Mouse (Mus musculus) intestine, postnatal 0 days (tissue): ENCODE measurements at regions not wholly inside any gene's neighbourhood (a gene's known extent, or its start where the extent isn't known, plus 50 kb on each side); places are given as distances from the start of the nearest gene placed in this dataset.

Source experiments
- ATAC-seq: fragments of 200-750 bp; cut with Nextera tagmentation; 2 replicates; pipeline ENCODE4 v1.8.0; 2017; ENCODE audit warnings: mild to moderate bottlenecking, moderate TSS enrichment, moderate library complexity
- H3K27ac ChIP-seq: fragments of 300-500 bp; sonication (generic); 2 replicates; pipeline ENCODE4 v1.5.1; 2014; ENCODE audit warnings: mild to moderate bottlenecking, low read depth, low read length, moderate library complexity
- H3K27me3 ChIP-seq: fragments of 300-500 bp; sonication (generic); replicated peaks from 2 replicates; pipeline ENCODE4 v1.6.1; 2014; ENCODE audit warnings: low read length, mixed read lengths; ENCODE audit not compliant: control insufficient read depth, insufficient read depth
- H3K36me3 ChIP-seq: fragments of 300-500 bp; sonication (generic); 2 replicates; pipeline ENCODE4 v1.6.1; 2014; ENCODE audit warnings: mild to moderate bottlenecking, moderate library complexity; ENCODE audit not compliant: control insufficient read depth, insufficient read depth
- H3K4me1 ChIP-seq: fragments of 300-500 bp; sonication (generic); replicated peaks from 2 replicates; pipeline ENCODE4 v1.6.1; 2014; ENCODE audit warnings: antibody characterized with exemption, low read length, mixed read lengths; ENCODE audit not compliant: control insufficient read depth, insufficient read depth
- H3K4me2 ChIP-seq: fragments of 300-500 bp; sonication (generic); replicated peaks from 2 replicates; pipeline ENCODE4 v1.6.1; 2014; ENCODE audit warnings: low read depth, mild to moderate bottlenecking, moderate library complexity
- H3K4me3 ChIP-seq: fragments of 300-500 bp; sonication (generic); 2 replicates; pipeline ENCODE4 v1.5.1; 2014; ENCODE audit warnings: low read depth, low read length
- H3K9ac ChIP-seq: fragments of 300-500 bp; sonication (generic); 2 replicates; pipeline ENCODE4 v1.6.1; 2014; ENCODE audit warnings: mild to moderate bottlenecking, low read depth, low read length
- H3K9me3 ChIP-seq: fragments of 300-500 bp; sonication (generic); 2 replicates; pipeline ENCODE4 v1.6.1; 2016; ENCODE audit warnings: mixed run types; ENCODE audit not compliant: control insufficient read depth
- CTCF ChIP-seq: sonication (generic); IDR thresholded peaks from 2 replicates; pipeline ENCODE4 v1.5.1; 2016; ENCODE audit warnings: low read depth, mild to moderate bottlenecking, control low read depth, antibody characterized with exemption, moderate library complexity
- WGBS: fragments of 180-500 bp; shearing (Covaris S2); extraction: QIAGEN DNeasy Blood & Tissue Kit; methylation state at CpG from one replicate; pipeline ENCODE4 v1.1.7; 2014; 5-methylcytosine and 5-hydroxymethylcytosine counted together

DNA sequence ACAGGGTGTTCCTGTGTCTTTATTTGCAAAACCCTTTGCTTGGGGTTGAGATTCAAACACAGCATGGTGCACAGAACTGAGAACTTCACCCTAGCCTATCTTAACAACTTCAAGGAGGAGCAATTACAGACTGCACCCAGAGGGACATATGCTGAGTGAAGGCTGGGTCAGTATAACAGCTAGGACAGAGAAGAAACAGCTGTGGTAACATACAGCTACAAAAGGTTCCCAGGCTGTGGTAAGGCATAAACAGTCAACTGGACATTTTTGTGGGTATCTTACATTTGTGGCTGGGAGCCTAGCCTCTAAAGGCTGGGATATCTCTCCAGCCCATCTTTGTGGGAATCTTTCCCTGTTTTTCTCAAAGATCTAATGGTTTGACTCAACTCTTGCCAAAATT is 154.5 kb upstream of the Xylt1 start:
- Histone ChIP-seq H3K4me3 (no peak overlapping the region), H3K36me3 (no peaks in the 10 kb centered on the region), H3K27me3 (no peaks in the 10 kb centered on the region), H3K4me1 (no peaks in the 10 kb centered on the region), H3K4me2 (no peak overlapping the region), H3K9me3 (no peaks in the 10 kb centered on the region), H3K9ac (no peak overlapping the region), H3K27ac (no peak overlapping the region)
- TF ChIP-seq CTCF = no peak
- ATAC-seq = no peak

DNA sequence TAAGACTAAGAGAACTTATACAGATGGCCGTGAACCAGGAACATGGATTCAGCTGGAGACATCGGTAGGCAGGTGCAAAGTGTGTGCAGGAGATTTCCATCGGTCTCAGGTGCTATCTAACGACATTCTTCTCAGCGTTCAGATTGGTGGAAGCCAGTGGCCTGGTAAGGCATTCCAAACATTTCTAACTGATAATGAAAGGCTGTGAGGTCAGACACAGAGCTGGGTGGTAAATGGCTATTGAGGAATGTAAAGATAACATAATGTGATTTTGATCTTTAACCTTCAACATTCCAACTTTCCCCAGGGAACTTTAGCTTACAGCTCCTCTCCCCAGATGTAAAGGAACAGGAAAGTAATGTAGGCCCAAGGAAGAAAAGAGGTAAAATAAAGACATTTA is 151.2 kb upstream of the Xylt1 start:
- H3K9ac ChIP-seq = no peak overlapping the region
- no peak overlapping the region for H3K27ac ChIP-seq
- no peak for ATAC-seq
- no peak overlapping the region for H3K4me3 ChIP-seq
- no peaks in the 10 kb centered on the region for H3K9me3 ChIP-seq
- 18% methylated on average over 5 of the region's 5 CpGs for WGBS
- H3K4me2 ChIP-seq = no peak overlapping the region
- no peaks in the 10 kb centered on the region for H3K36me3 ChIP-seq
- no peak for TF ChIP-seq CTCF
- no peaks in the 10 kb centered on the region for H3K4me1 ChIP-seq
- no peaks in the 10 kb centered on the region for H3K27me3 ChIP-seq

DNA sequence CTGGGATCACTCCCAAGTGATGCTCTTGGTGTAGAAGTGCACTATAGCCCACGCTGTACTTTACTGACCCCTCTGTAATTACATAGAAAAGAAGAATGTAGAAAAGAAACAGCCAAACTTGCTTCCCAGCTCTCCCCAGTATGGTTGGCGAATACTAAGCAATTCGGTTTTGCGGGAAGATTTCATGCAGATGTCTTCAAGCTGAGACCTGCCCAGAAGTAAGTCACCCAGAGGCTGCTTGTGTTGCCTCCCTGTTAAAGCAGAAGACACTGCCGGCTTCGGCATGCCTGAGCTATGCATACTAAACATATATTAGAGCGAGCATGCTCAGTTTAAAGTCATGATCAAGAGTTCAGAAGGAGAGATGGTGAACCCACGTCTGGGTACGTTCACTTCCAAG is 124.0 kb upstream of the Xylt1 start:
- no peak overlapping the region for H3K4me2 ChIP-seq
- H3K4me1 ChIP-seq = no peaks in the 10 kb centered on the region
- H3K9ac ChIP-seq = no peak overlapping the region
- TF ChIP-seq CTCF = no peak
- H3K9me3 ChIP-seq = no peaks in the 10 kb centered on the region
- no peak overlapping the region for H3K27ac ChIP-seq
- no peaks in the 10 kb centered on the region for H3K36me3 ChIP-seq
- no peaks in the 10 kb centered on the region for H3K27me3 ChIP-seq
- no peak for ATAC-seq
- 91% methylated on average over 9 of the region's 9 CpGs for WGBS
- H3K4me3 ChIP-seq = no peak overlapping the region

DNA sequence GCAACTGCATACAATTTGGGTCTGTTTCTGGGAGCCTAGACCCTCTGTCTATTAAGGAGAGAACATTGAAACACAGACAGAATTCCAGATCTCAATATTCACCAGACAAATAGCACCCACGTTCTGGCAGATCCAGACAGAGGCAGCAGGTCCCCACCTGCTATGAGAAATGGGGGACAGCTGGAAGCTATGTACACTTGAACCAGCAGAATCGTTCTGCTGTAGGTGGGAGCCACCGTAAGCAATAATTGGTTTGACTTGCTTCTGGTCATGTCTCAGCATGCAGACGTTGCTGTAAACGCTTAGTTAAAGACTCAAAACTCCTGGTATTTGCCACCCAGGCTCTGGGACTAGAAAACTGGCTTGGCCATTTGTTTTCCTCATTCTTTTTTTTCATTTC is 122.2 kb upstream of the Xylt1 start:
- Histone ChIP-seq H3K27ac (no peak overlapping the region), H3K9ac (no peak overlapping the region), H3K36me3 (no peaks in the 10 kb centered on the region), H3K4me1 (no peaks in the 10 kb centered on the region), H3K4me3 (no peak overlapping the region), H3K27me3 (no peaks in the 10 kb centered on the region), H3K4me2 (no peak overlapping the region), H3K9me3 (no peaks in the 10 kb centered on the region)
- 76% methylated on average over 5 of the region's 5 CpGs for WGBS
- no peak for ATAC-seq
- TF ChIP-seq CTCF = no peak

DNA sequence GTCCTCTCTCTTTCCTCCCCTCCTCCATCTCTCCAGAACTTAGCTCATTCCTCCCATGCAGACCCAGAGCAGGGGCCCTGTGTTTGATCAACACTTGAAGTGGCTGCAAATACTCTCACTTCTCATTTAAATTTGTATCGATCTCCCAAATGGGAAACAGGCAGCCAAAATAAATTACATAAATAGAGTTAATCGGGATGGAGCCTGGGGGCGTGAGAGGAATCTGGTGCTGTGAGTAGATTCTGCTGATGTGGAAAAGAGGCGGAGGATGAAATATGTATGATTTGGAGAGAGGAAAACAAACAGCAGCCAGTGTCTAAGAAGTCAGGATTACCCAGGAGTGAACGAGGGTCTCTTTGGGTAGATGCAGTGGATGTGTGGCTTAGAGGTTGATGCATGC is 121.6 kb upstream of the Xylt1 start:
- Histone ChIP-seq H3K9me3 (no peaks in the 10 kb centered on the region), H3K27ac (no peak overlapping the region), H3K27me3 (no peaks in the 10 kb centered on the region), H3K9ac (no peak overlapping the region), H3K4me3 (no peak overlapping the region), H3K36me3 (no peaks in the 10 kb centered on the region), H3K4me1 (no peaks in the 10 kb centered on the region), H3K4me2 (no peak overlapping the region)
- ATAC-seq = no peak
- WGBS = 59% methylated on average over 5 of the region's 5 CpGs
- no peak for TF ChIP-seq CTCF

DNA sequence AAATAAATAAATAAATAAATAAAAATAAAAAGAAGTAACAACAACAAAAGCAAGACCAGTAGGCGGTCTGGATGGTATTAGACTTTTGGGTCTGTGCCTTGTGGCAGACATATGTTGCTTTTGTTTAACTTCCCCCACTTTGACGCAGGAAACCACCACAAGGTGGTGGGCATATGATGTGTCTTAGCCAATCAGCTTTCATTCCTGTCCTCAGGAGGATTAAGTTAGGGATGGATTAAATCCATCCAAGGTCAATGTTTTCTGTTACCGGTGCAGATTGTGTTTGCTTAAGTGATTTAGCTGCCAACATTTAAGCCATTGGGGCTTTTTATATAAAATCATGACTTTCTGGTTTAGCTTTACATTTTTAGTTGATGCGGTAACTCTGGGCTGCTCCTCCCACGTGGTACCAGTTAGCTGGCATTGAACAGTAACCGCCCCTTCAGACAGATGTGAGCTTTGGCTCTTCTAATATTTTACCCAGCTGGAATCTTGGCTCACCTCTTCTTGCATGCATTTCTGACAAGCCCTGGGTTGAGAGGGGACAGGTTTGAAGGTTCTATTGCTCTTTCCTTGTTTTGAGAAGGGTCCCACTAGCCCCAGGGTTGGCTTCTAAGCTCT is 121.0 kb upstream of the Xylt1 start:
- no peaks in the 10 kb centered on the region for H3K36me3 ChIP-seq
- H3K27me3 ChIP-seq = no peaks in the 10 kb centered on the region
- H3K9ac ChIP-seq = no peak overlapping the region
- ATAC-seq = no peak
- 64% methylated on average over 6 of the region's 6 CpGs for WGBS
- H3K9me3 ChIP-seq = no peaks in the 10 kb centered on the region
- H3K4me2 ChIP-seq = no peak overlapping the region
- H3K4me3 ChIP-seq = no peak overlapping the region
- no peaks in the 10 kb centered on the region for H3K4me1 ChIP-seq
- TF ChIP-seq CTCF = no peak
- no peak overlapping the region for H3K27ac ChIP-seq

DNA sequence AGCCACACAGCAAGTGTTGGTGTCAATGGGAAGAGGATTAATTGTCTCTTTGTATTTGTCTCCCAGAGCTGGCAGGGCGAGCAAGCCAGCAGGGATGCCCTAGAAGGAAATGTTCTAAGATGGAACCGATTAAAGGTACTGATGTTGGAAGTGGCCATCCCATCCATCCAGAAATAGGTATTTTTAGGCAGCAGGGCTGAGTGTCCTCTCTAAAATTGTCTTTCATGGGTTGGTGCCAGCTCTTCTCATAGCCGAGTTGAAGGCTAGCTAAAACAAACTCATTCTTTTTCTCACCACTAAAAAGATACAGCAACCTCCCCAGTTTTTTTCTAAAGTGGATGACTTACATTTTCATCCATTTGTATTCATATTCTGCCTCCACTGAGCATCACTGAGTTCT is 120.2 kb upstream of the Xylt1 start:
- ATAC-seq = no peak
- Histone ChIP-seq H3K27me3 (no peaks in the 10 kb centered on the region), H3K4me1 (no peaks in the 10 kb centered on the region), H3K36me3 (no peaks in the 10 kb centered on the region), H3K4me2 (no peak overlapping the region), H3K9ac (no peak overlapping the region), H3K4me3 (no peak overlapping the region), H3K9me3 (no peaks in the 10 kb centered on the region), H3K27ac (no peak overlapping the region)
- 64% methylated on average over 3 of the region's 3 CpGs for WGBS
- TF ChIP-seq CTCF = no peak
